In genomic region chr9:107600745-107601144, GRCm38 (mm10) we compare ENCODE assay signal across 10 mouse cellular contexts. TPM values are rescaled to one million over a fixed set of nuclear protein-coding genes. Genes with fewer than 3 reads are reported as not detected.
DNase-seq lines count a peak whose midpoint lies in the region; ATAC-seq and TF ChIP-seq lines count a peak whose summit lies in the region.
"Had no signal": no experiment of that assay in that cellular context is flagged by ENCODE, and none has a peak within 500 bp of the region (broad histone marks: within the 10 kb centered on the region; RNA-seq: fewer than 3 reads in every experiment).

No protein-coding gene starts in this region.

- ATAC-seq in kidney, embryonic 14.5 days (ENCODE audit: low FRiP score, low TSS enrichment), result no peak
- ATAC-seq: forebrain, embryonic 14.5 days had no signal

- peaks cover 10% of the 10 kb centered on the region for H3K4me1 ChIP-seq in cerebellum, adult 2 months (ENCODE audit: control insufficient read depth, insufficient read depth, low read length)
- peaks cover 22% of the 10 kb centered on the region for H3K4me1 ChIP-seq in kidney, embryonic 14.5 days (ENCODE audit: control insufficient read depth, insufficient read depth, low read length)
- H3K4me1 ChIP-seq in embryonic facial prominence, embryonic 10.5 days, result peaks cover 44% of the 10 kb centered on the region

- no peak overlapping the region for H3K4me3 ChIP-seq in cerebellum, adult 2 months (replicated peaks; ENCODE audit: insufficient read depth, low read depth, low read length)
- no peak overlapping the region for H3K4me3 ChIP-seq in kidney, embryonic 14.5 days (ENCODE audit: low read length)
- H3K4me3 ChIP-seq in embryonic facial prominence, embryonic 10.5 days, result no peak overlapping the region
- H3K4me3 ChIP-seq: liver, embryonic 15.5 days had no signal

- H3K9me3 ChIP-seq in kidney, embryonic 14.5 days (ENCODE audit: control insufficient read depth, low read length), result no peaks in the 10 kb centered on the region
- no peaks in the 10 kb centered on the region for H3K9me3 ChIP-seq in embryonic facial prominence, embryonic 10.5 days
- H3K9me3 ChIP-seq: liver, embryonic 15.5 days had no signal

- no peak for TF ChIP-seq POLR2A in cerebellum, adult 2 months (IDR thresholded peaks at IDR 0.05; ENCODE audit: borderline replicate concordance, insufficient read depth, low read length)

- WGBS in cerebellum, adult 2 months, result 79% methylated on average over 12 of the region's 12 CpGs
- 81% methylated on average over 12 of the region's 12 CpGs for WGBS in kidney, embryonic 14.5 days
- 82% methylated on average over 12 of the region's 12 CpGs for WGBS in embryonic facial prominence, embryonic 10.5 days

- no peaks in the 10 kb centered on the region for H3K36me3 ChIP-seq in kidney, embryonic 14.5 days (ENCODE audit: control insufficient read depth, insufficient read depth, low read length)
- H3K36me3 ChIP-seq in embryonic facial prominence, embryonic 10.5 days (replicated peaks), result 0 out of 2 replicates have a peak, but pooled peaks cover 4% of the 10 kb centered on the region
- H3K36me3 ChIP-seq: liver, embryonic 15.5 days had no signal

- H3K27ac ChIP-seq in cerebellum, adult 2 months (ENCODE audit: insufficient read depth, low read length), result no peak overlapping the region
- no peak overlapping the region for H3K27ac ChIP-seq in kidney, embryonic 14.5 days (ENCODE audit: low read depth, low read length)
- H3K27ac ChIP-seq in embryonic facial prominence, embryonic 10.5 days (replicated peaks), result no peak overlapping the region
- H3K27ac ChIP-seq: liver, embryonic 15.5 days had no signal

- TF ChIP-seq CTCF in cerebellum, adult 2 months (IDR thresholded peaks at IDR 0.05; ENCODE audit: borderline replicate concordance, insufficient read depth, low read depth, low read length), result peak; percentile 29; the same call in 1 of the 2 replicates

- peak in 1 of 2 experiments; percentile 44 for DNase-seq in cerebellum, adult 2 months
- no peak for DNase-seq in cerebellum, postnatal 4 days (ENCODE audit: low spot score in 2 of 2)
- peak; percentile 47 for DNase-seq in kidney, postnatal 10 days
- peak; percentile 27 for DNase-seq in 416B (ENCODE audit: low read depth)
- DNase-seq in ZHBTc4 (ENCODE audit: low read depth, low spot score), result peak; percentile 75
- no peak for DNase-seq in urinary bladder, postnatal 14 days (ENCODE audit: low spot score)
- DNase-seq in embryonic facial prominence, embryonic 10.5 days (ENCODE audit: low spot score), result no peak

- no peaks in the 10 kb centered on the region for H3K27me3 ChIP-seq in cerebellum, adult 2 months (ENCODE audit: control insufficient read depth, insufficient read depth, low read length)
- H3K27me3 ChIP-seq in kidney, embryonic 14.5 days (ENCODE audit: control insufficient read depth, insufficient read depth, low read length), result no peaks in the 10 kb centered on the region
- peaks cover 30% of the 10 kb centered on the region for H3K27me3 ChIP-seq in embryonic facial prominence, embryonic 10.5 days (replicated peaks; ENCODE audit: low read depth, poor library complexity, severe bottlenecking)

- H3K4me2 ChIP-seq in kidney, embryonic 14.5 days (replicated peaks; ENCODE audit: low read depth, low read length), result no peak overlapping the region
- H3K4me2 ChIP-seq: liver, embryonic 15.5 days had no signal

- H3K9ac ChIP-seq in kidney, embryonic 14.5 days (ENCODE audit: low read depth, low read length), result no peak overlapping the region
- H3K9ac ChIP-seq: liver, embryonic 15.5 days had no signal

RNA-seq across cellular contexts. Expression of gene Sema3b, which starts 8.3 kb away (rescaled TPM):
- polyA plus RNA-seq in cerebellum, adult 2 months (2012; rRNA removed), result 3.9 and 6.4 TPM in 2 replicates
- polyA plus RNA-seq in kidney, embryonic 14.5 days (2014; fragmentation: Nextera tagmentation; extraction: Ambion mirVana), result 6.4 and 9.5 TPM in 2 replicates
- polyA plus RNA-seq in embryonic facial prominence, embryonic 10.5 days (2016; fragmentation: Nextera tagmentation; extraction: Ambion mirVana), result 2.7 TPM in 2 replicates

RNA-seq across cellular contexts. Expression of gene Ifrd2, which starts 13.3 kb away (rescaled TPM):
- polyA plus RNA-seq in cerebellum, adult 2 months (2012; rRNA removed), result 20.2 and 23.4 TPM in 2 replicates
- polyA plus RNA-seq in kidney, embryonic 14.5 days (2014; fragmentation: Nextera tagmentation; extraction: Ambion mirVana), result 59.1 and 61.4 TPM in 2 replicates
- 59.7 and 72.1 TPM in 2 replicates for polyA plus RNA-seq in embryonic facial prominence, embryonic 10.5 days (2016; fragmentation: Nextera tagmentation; extraction: Ambion mirVana)

RNA-seq across cellular contexts. Expression of gene Hyal3, which starts 20.1 kb away (rescaled TPM):
- 1.1 TPM in 2 replicates for polyA plus RNA-seq in cerebellum, adult 2 months (2012; rRNA removed)
- polyA plus RNA-seq in kidney, embryonic 14.5 days (2014; fragmentation: Nextera tagmentation; extraction: Ambion mirVana), result 0.84 and 1.5 TPM in 2 replicates
- 0.48 and 0.96 TPM in 2 replicates for polyA plus RNA-seq in embryonic facial prominence, embryonic 10.5 days (2016; fragmentation: Nextera tagmentation; extraction: Ambion mirVana)

RNA-seq across cellular contexts. Expression of gene Naa80, which starts 22.1 kb away (rescaled TPM):
- polyA plus RNA-seq in cerebellum, adult 2 months (2012; rRNA removed), result 19.5 and 21.6 TPM in 2 replicates
- polyA plus RNA-seq in kidney, embryonic 14.5 days (2014; fragmentation: Nextera tagmentation; extraction: Ambion mirVana), result 16.0 and 18.4 TPM in 2 replicates
- polyA plus RNA-seq in embryonic facial prominence, embryonic 10.5 days (2016; fragmentation: Nextera tagmentation; extraction: Ambion mirVana), result 18.9 and 20.3 TPM in 2 replicates

RNA-seq across cellular contexts. Expression of gene Hyal1, which starts 24.0 kb away (rescaled TPM):
- polyA plus RNA-seq in cerebellum, adult 2 months (2012; rRNA removed), result 5.7 and 6.8 TPM in 2 replicates
- 6.8 and 7.3 TPM in 2 replicates for polyA plus RNA-seq in kidney, embryonic 14.5 days (2014; fragmentation: Nextera tagmentation; extraction: Ambion mirVana)
- polyA plus RNA-seq in embryonic facial prominence, embryonic 10.5 days (2016; fragmentation: Nextera tagmentation; extraction: Ambion mirVana), result 8.4 and 9.1 TPM in 2 replicates

Comparison
In these comparisons a context has a peak if more than half of its experiments do, and no peak if none do; other contexts are left out.
1. DNase-seq: peak in kidney, postnatal 10 days (single experiment), 416B (single experiment) and ZHBTc4 (single experiment); none in cerebellum, postnatal 4 days (0 of 2), urinary bladder, postnatal 14 days (single experiment) and embryonic facial prominence, embryonic 10.5 days (single experiment).